Mouse (Mus musculus): ENCODE measurements around the gene Ggact. TPM values are rescaled to one million over a fixed set of nuclear protein-coding genes. Genes with fewer than 3 reads are reported as not detected.
A peak's percentile ranks its signal among the peaks of the same experiment; 100 is the strongest.

Ggact gene
- polyA plus RNA-seq, 1 experiment, result 18.1 TPM

DNA sequence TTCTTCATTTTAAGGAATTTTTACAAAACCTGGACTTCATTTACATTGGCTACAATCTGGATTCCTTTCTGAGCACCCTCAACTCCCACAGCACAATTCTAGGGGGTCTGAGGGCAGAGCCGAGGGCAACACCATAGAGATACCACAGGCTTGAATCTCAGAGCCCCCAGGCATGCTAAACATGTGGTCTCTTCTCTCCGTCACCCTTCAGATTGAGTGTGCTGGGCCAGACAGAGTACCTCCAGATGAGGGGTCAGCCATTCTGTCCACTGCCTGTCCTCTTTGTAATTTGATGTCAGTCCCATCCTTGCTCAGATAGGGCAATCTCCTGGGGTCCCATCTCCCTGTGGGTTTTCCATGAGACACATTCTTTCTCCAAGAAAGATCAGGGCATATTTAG lies 31.9 kb downstream of the Ggact start:
- TF ChIP-seq CEBPB (IDR thresholded peaks at IDR 0.05; ENCODE audit: low read depth), result no peak
- no peak for TF ChIP-seq CTCF (IDR thresholded peaks at IDR 0.05; ENCODE audit: control insufficient read depth, insufficient read depth, insufficient read length)
- no peak for TF ChIP-seq USF1 (IDR thresholded peaks at IDR 0.05; ENCODE audit: low read depth)
- no peak for TF ChIP-seq MAX (IDR thresholded peaks at IDR 0.05)
- TF ChIP-seq MYOG (IDR thresholded peaks at IDR 0.05; ENCODE audit: control insufficient read depth, extremely low read depth, insufficient read length), result no peak
- TF ChIP-seq FOSL1 (IDR thresholded peaks at IDR 0.05; ENCODE audit: insufficient read depth, low read length, poor library complexity, severe bottlenecking), result no peak
- TF ChIP-seq MYOD1 (IDR thresholded peaks at IDR 0.05; ENCODE audit: control insufficient read depth, insufficient read length, low read depth), result no peak
- Histone ChIP-seq H3K4me3 (ENCODE audit: insufficient read depth, poor library complexity, severe bottlenecking) (no peak overlapping the region), H3ac (ENCODE audit: control insufficient read depth, insufficient read length, low read depth) (no peak overlapping the region), H3K27me3 (ENCODE audit: control insufficient read depth, insufficient read depth, insufficient read length) (no peaks in the 10 kb centered on the region), H3K36me3 (ENCODE audit: control insufficient read depth, insufficient read depth) (no peaks in the 10 kb centered on the region), H3K79me2 (ENCODE audit: control insufficient read depth, insufficient read depth) (no peaks in the 10 kb centered on the region), H3K79me3 (ENCODE audit: low read depth) (no peaks in the 10 kb centered on the region)

- Histone ChIP-seq H3K4me3 (ENCODE audit: insufficient read depth, poor library complexity, severe bottlenecking) (no peak overlapping the region), H3ac (ENCODE audit: control insufficient read depth, insufficient read length, low read depth) (no peak overlapping the region), H3K36me3 (ENCODE audit: control insufficient read depth, insufficient read depth) (no peaks in the 10 kb centered on the region), H3K79me2 (ENCODE audit: control insufficient read depth, insufficient read depth) (no peaks in the 10 kb centered on the region), H3K27me3 (ENCODE audit: control insufficient read depth, insufficient read depth, insufficient read length) (no peaks in the 10 kb centered on the region), H3K79me3 (ENCODE audit: low read depth) (no peaks in the 10 kb centered on the region)
- TF ChIP-seq MYOD1 (IDR thresholded peaks at IDR 0.05; ENCODE audit: control insufficient read depth, insufficient read length, low read depth) (no peak), CEBPB (IDR thresholded peaks at IDR 0.05; ENCODE audit: low read depth) (no peak), MAX (IDR thresholded peaks at IDR 0.05) (no peak), FOSL1 (IDR thresholded peaks at IDR 0.05; ENCODE audit: insufficient read depth, low read length, poor library complexity, severe bottlenecking) (no peak), USF1 (IDR thresholded peaks at IDR 0.05; ENCODE audit: low read depth) (no peak), CTCF (IDR thresholded peaks at IDR 0.05; ENCODE audit: control insufficient read depth, insufficient read depth, insufficient read length) (no peak), MYOG (IDR thresholded peaks at IDR 0.05; ENCODE audit: control insufficient read depth, extremely low read depth, insufficient read length) (no peak)
Observed at GRCm38 (mm10) chr14:122880291-122880690, 33.3 kb downstream of the Ggact start.

- Histone ChIP-seq H3K79me2 (ENCODE audit: control insufficient read depth, insufficient read depth) (no peaks in the 10 kb centered on the region), H3K36me3 (ENCODE audit: control insufficient read depth, insufficient read depth) (no peaks in the 10 kb centered on the region), H3K79me3 (ENCODE audit: low read depth) (no peaks in the 10 kb centered on the region), H3K27me3 (ENCODE audit: control insufficient read depth, insufficient read depth, insufficient read length) (no peaks in the 10 kb centered on the region), H3ac (ENCODE audit: control insufficient read depth, insufficient read length, low read depth) (no peak overlapping the region), H3K4me3 (ENCODE audit: insufficient read depth, poor library complexity, severe bottlenecking) (no peak overlapping the region)
- TF ChIP-seq MYOD1 (IDR thresholded peaks at IDR 0.05; ENCODE audit: control insufficient read depth, insufficient read length, low read depth) (no peak), CTCF (IDR thresholded peaks at IDR 0.05; ENCODE audit: control insufficient read depth, insufficient read depth, insufficient read length) (no peak), MAX (IDR thresholded peaks at IDR 0.05) (no peak), USF1 (IDR thresholded peaks at IDR 0.05; ENCODE audit: low read depth) (no peak), MYOG (IDR thresholded peaks at IDR 0.05; ENCODE audit: control insufficient read depth, extremely low read depth, insufficient read length) (no peak), CEBPB (IDR thresholded peaks at IDR 0.05; ENCODE audit: low read depth) (no peak), FOSL1 (IDR thresholded peaks at IDR 0.05; ENCODE audit: insufficient read depth, low read length, poor library complexity, severe bottlenecking) (no peak)
Observed at GRCm38 (mm10) chr14:122877787-122878186, 35.8 kb downstream of the Ggact start.

DNA sequence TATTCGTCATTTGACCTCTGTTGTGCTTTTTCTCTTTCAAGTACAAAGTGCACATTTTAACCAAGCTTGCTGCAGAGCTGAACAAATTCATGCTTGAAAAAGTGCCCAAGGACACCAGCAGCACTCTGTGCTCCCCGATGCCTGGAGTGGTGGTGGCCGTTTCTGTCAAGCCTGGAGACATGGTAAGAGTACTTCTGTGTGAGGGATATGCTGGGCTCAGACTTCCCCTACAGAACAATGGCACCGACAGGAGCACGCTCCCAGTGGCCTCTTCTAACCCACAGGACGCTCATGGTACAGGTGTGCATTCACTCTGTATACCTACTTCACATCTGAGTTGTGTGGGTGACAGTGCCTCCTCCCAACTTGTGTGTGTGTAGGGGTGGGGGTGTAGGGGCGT lies 36.8 kb downstream of the Ggact start:
- Histone ChIP-seq H3K79me3 (ENCODE audit: low read depth) (no peaks in the 10 kb centered on the region), H3K27me3 (ENCODE audit: control insufficient read depth, insufficient read depth, insufficient read length) (no peaks in the 10 kb centered on the region), H3K4me3 (ENCODE audit: insufficient read depth, poor library complexity, severe bottlenecking) (no peak overlapping the region), H3K79me2 (ENCODE audit: control insufficient read depth, insufficient read depth) (no peaks in the 10 kb centered on the region), H3ac (ENCODE audit: control insufficient read depth, insufficient read length, low read depth) (no peak overlapping the region), H3K36me3 (ENCODE audit: control insufficient read depth, insufficient read depth) (no peaks in the 10 kb centered on the region)
- TF ChIP-seq MYOG (IDR thresholded peaks at IDR 0.05; ENCODE audit: control insufficient read depth, extremely low read depth, insufficient read length) (no peak), CTCF (IDR thresholded peaks at IDR 0.05; ENCODE audit: control insufficient read depth, insufficient read depth, insufficient read length) (no peak), FOSL1 (IDR thresholded peaks at IDR 0.05; ENCODE audit: insufficient read depth, low read length, poor library complexity, severe bottlenecking) (no peak), MYOD1 (IDR thresholded peaks at IDR 0.05; ENCODE audit: control insufficient read depth, insufficient read length, low read depth) (no peak), USF1 (IDR thresholded peaks at IDR 0.05; ENCODE audit: low read depth) (no peak), MAX (IDR thresholded peaks at IDR 0.05) (no peak), CEBPB (IDR thresholded peaks at IDR 0.05; ENCODE audit: low read depth) (no peak)

GRCm38 (mm10) chr14:122876163-122876562 lies 37.4 kb downstream of the Ggact start:
- Histone ChIP-seq H3K79me3 (ENCODE audit: low read depth) (no peaks in the 10 kb centered on the region), H3K79me2 (ENCODE audit: control insufficient read depth, insufficient read depth) (no peaks in the 10 kb centered on the region)
- TF ChIP-seq CTCF (IDR thresholded peaks at IDR 0.05; ENCODE audit: control insufficient read depth, insufficient read depth, insufficient read length) (peak; percentile 91), MAX (IDR thresholded peaks at IDR 0.05) (no peak), CEBPB (IDR thresholded peaks at IDR 0.05; ENCODE audit: low read depth) (no peak), FOSL1 (IDR thresholded peaks at IDR 0.05; ENCODE audit: insufficient read depth, low read length, poor library complexity, severe bottlenecking) (no peak), MYOG (IDR thresholded peaks at IDR 0.05; ENCODE audit: control insufficient read depth, extremely low read depth, insufficient read length) (no peak), USF1 (IDR thresholded peaks at IDR 0.05; ENCODE audit: low read depth) (no peak), MYOD1 (IDR thresholded peaks at IDR 0.05; ENCODE audit: control insufficient read depth, insufficient read length, low read depth) (no peak)

GRCm38 (mm10) chr14:122875636-122876035 lies 37.9 kb downstream of the Ggact start:
- Histone ChIP-seq H3K36me3 (ENCODE audit: control insufficient read depth, insufficient read depth) (no peaks in the 10 kb centered on the region), H3K79me2 (ENCODE audit: control insufficient read depth, insufficient read depth) (no peaks in the 10 kb centered on the region), H3K4me3 (ENCODE audit: insufficient read depth, poor library complexity, severe bottlenecking) (no peak overlapping the region), H3K27me3 (ENCODE audit: control insufficient read depth, insufficient read depth, insufficient read length) (no peaks in the 10 kb centered on the region), H3ac (ENCODE audit: control insufficient read depth, insufficient read length, low read depth) (no peak overlapping the region), H3K79me3 (ENCODE audit: low read depth) (no peaks in the 10 kb centered on the region)
- TF ChIP-seq CTCF (IDR thresholded peaks at IDR 0.05; ENCODE audit: control insufficient read depth, insufficient read depth, insufficient read length), result no peak
- TF ChIP-seq MAX (IDR thresholded peaks at IDR 0.05), result no peak
- no peak for TF ChIP-seq USF1 (IDR thresholded peaks at IDR 0.05; ENCODE audit: low read depth)
- no peak for TF ChIP-seq FOSL1 (IDR thresholded peaks at IDR 0.05; ENCODE audit: insufficient read depth, low read length, poor library complexity, severe bottlenecking)
- no peak for TF ChIP-seq CEBPB (IDR thresholded peaks at IDR 0.05; ENCODE audit: low read depth)
- no peak for TF ChIP-seq MYOD1 (IDR thresholded peaks at IDR 0.05; ENCODE audit: control insufficient read depth, insufficient read length, low read depth)
- TF ChIP-seq MYOG (IDR thresholded peaks at IDR 0.05; ENCODE audit: control insufficient read depth, extremely low read depth, insufficient read length), result no peak

More at GRCm38 (mm10) chr14:122876163-122876562, 37.4 kb downstream of the Ggact start:
- Histone ChIP-seq H3K27me3 (ENCODE audit: control insufficient read depth, insufficient read depth, insufficient read length) (no peaks in the 10 kb centered on the region), H3K4me3 (ENCODE audit: insufficient read depth, poor library complexity, severe bottlenecking) (no peak overlapping the region), H3ac (ENCODE audit: control insufficient read depth, insufficient read length, low read depth) (no peak overlapping the region), H3K36me3 (ENCODE audit: control insufficient read depth, insufficient read depth) (no peaks in the 10 kb centered on the region)
